Mouse (Mus musculus) liver, embryonic 11.5 days (tissue): ENCODE measurements at regions not wholly inside any gene's neighbourhood (a gene's known extent, or its start where the extent isn't known, plus 50 kb on each side); places are given as distances from the start of the nearest gene placed in this dataset.

Experiments used
- ATAC-seq: fragments of 200-750 bp; cut with Nextera tagmentation; replicated peaks from 2 replicates; pipeline ENCODE4 v1.8.0; 2017; ENCODE audit warnings: moderate number of reproducible peaks, mild to moderate bottlenecking, moderate TSS enrichment, moderate library complexity; ENCODE audit not compliant: low FRiP score
- DNase-seq: peaks from one replicate; pipeline ENCODE4 v3.0.0-alpha.2; 2017; ENCODE audit warnings: low spot score
- H3K27ac ChIP-seq: fragments of 300-500 bp; sonication (generic); 2 replicates; pipeline ENCODE4 v1.5.1; 2014; ENCODE audit warnings: mild to moderate bottlenecking, low read depth, low read length, control low read depth
- H3K27me3 ChIP-seq: fragments of 300-500 bp; sonication (generic); replicated peaks from 2 replicates; pipeline ENCODE4 v1.6.1; 2014; ENCODE audit warnings: low read length, mixed read lengths; ENCODE audit not compliant: control insufficient read depth, insufficient read depth
- H3K36me3 ChIP-seq: fragments of 300-500 bp; sonication (generic); 2 replicates; pipeline ENCODE4 v1.6.1; 2014; ENCODE audit warnings: mild to moderate bottlenecking, low read length, moderate library complexity, mixed read lengths; ENCODE audit not compliant: control insufficient read depth, insufficient read depth
- H3K4me1 ChIP-seq: fragments of 300-500 bp; sonication (generic); replicated peaks from 2 replicates; pipeline ENCODE4 v1.6.1; 2014; ENCODE audit warnings: low read length, mixed read lengths; ENCODE audit not compliant: control insufficient read depth, insufficient read depth
- H3K4me2 ChIP-seq: fragments of 300-500 bp; sonication (generic); 2 replicates; pipeline ENCODE4 v1.6.1; 2014; ENCODE audit warnings: mild to moderate bottlenecking, control low read depth, moderate library complexity
- H3K4me3 ChIP-seq: fragments of 300-500 bp; sonication (generic); 2 replicates; pipeline ENCODE4 v1.5.1; 2014; ENCODE audit warnings: low read depth, low read length, control low read depth
- H3K9ac ChIP-seq: fragments of 300-500 bp; sonication (generic); 2 replicates; pipeline ENCODE4 v1.6.1; 2014; ENCODE audit warnings: low read depth, low read length, control low read depth
- H3K9me3 ChIP-seq: fragments of 300-500 bp; sonication (generic); 2 replicates; pipeline ENCODE4 v1.6.1; 2016; ENCODE audit warnings: low read length, inconsistent platforms, mixed read lengths; ENCODE audit not compliant: control insufficient read depth
- WGBS: fragments of 180-500 bp; shearing (Covaris S2); extraction: QIAGEN DNeasy Blood & Tissue Kit; methylation state at CpG from one replicate; pipeline ENCODE4 v1.1.7; 2014; 5-methylcytosine and 5-hydroxymethylcytosine counted together

- no peak overlapping the region for H3K4me2 ChIP-seq
- no peaks in the 10 kb centered on the region for H3K4me1 ChIP-seq
- WGBS: 63% methylated on average over 1 of the region's 1 CpGs
- H3K4me3 ChIP-seq: no peak overlapping the region
- ATAC-seq (no peak), DNase-seq (no peak)
- no peak overlapping the region for H3K9ac ChIP-seq
- H3K27ac ChIP-seq: no peak overlapping the region
- H3K27me3 ChIP-seq: no peaks in the 10 kb centered on the region
- no peaks in the 10 kb centered on the region for H3K36me3 ChIP-seq
- no peaks in the 10 kb centered on the region for H3K9me3 ChIP-seq
Measured at GRCm38 (mm10) chr1:105093012-105093411, 263.5 kb downstream of the Rnf152 start.

GRCm38 (mm10) chr1:105092309-105092904 lies 264.1 kb downstream of the Rnf152 start:
- Histone ChIP-seq H3K36me3 (no peaks in the 10 kb centered on the region), H3K27me3 (no peaks in the 10 kb centered on the region), H3K9ac (no peak overlapping the region), H3K4me1 (no peaks in the 10 kb centered on the region), H3K4me3 (no peak overlapping the region), H3K9me3 (no peaks in the 10 kb centered on the region), H3K4me2 (no peak overlapping the region), H3K27ac (no peak overlapping the region)
- WGBS: 18% methylated on average over 6 of the region's 6 CpGs
- no peak for ATAC-seq
- no peak for DNase-seq

GRCm38 (mm10) chr1:105088765-105089520 lies 267.6 kb downstream of the Rnf152 start:
- no peak overlapping the region for H3K27ac ChIP-seq
- H3K4me3 ChIP-seq: no peak overlapping the region
- no peaks in the 10 kb centered on the region for H3K4me1 ChIP-seq
- ATAC-seq (no peak), DNase-seq (no peak)
- H3K9ac ChIP-seq: no peak overlapping the region
- H3K9me3 ChIP-seq: no peaks in the 10 kb centered on the region
- no peak overlapping the region for H3K4me2 ChIP-seq
- WGBS: 78% methylated on average over 7 of the region's 7 CpGs
- no peaks in the 10 kb centered on the region for H3K27me3 ChIP-seq
- H3K36me3 ChIP-seq: no peaks in the 10 kb centered on the region

GRCm38 (mm10) chr1:105087623-105088022 lies 268.9 kb downstream of the Rnf152 start:
- Histone ChIP-seq H3K36me3 (no peaks in the 10 kb centered on the region), H3K4me2 (no peak overlapping the region), H3K27me3 (no peaks in the 10 kb centered on the region), H3K27ac (no peak overlapping the region), H3K9me3 (no peaks in the 10 kb centered on the region), H3K4me1 (no peaks in the 10 kb centered on the region), H3K4me3 (no peak overlapping the region), H3K9ac (no peak overlapping the region)
- DNase-seq (no peak), ATAC-seq (no peak)
- 54% methylated on average over 1 of the region's 1 CpGs for WGBS

- ATAC-seq (no peak), DNase-seq (no peak)
- Histone ChIP-seq H3K9me3 (no peaks in the 10 kb centered on the region), H3K9ac (no peak overlapping the region), H3K4me3 (no peak overlapping the region), H3K27me3 (no peaks in the 10 kb centered on the region), H3K4me2 (no peak overlapping the region), H3K27ac (no peak overlapping the region), H3K4me1 (no peaks in the 10 kb centered on the region), H3K36me3 (no peaks in the 10 kb centered on the region)
- WGBS: 80% methylated on average over 3 of the region's 3 CpGs
Measured at GRCm38 (mm10) chr1:105084556-105084955, 272.0 kb downstream of the Rnf152 start.

GRCm38 (mm10) chr1:105083551-105084103 lies 272.9 kb downstream of the Rnf152 start:
- no peak for ATAC-seq
- no peak overlapping the region for H3K27ac ChIP-seq
- no peak overlapping the region for H3K9ac ChIP-seq
- H3K9me3 ChIP-seq: no peaks in the 10 kb centered on the region
- H3K4me3 ChIP-seq: no peak overlapping the region
- H3K27me3 ChIP-seq: no peaks in the 10 kb centered on the region
- H3K36me3 ChIP-seq: no peaks in the 10 kb centered on the region
- no peaks in the 10 kb centered on the region for H3K4me1 ChIP-seq
- no peak for DNase-seq
- no peak overlapping the region for H3K4me2 ChIP-seq
- WGBS: 74% methylated on average over 6 of the region's 6 CpGs

GRCm38 (mm10) chr1:105082823-105083550 lies 273.5 kb downstream of the Rnf152 start:
- no peaks in the 10 kb centered on the region for H3K36me3 ChIP-seq
- H3K4me2 ChIP-seq: no peak overlapping the region
- no peak overlapping the region for H3K9ac ChIP-seq
- H3K9me3 ChIP-seq: no peaks in the 10 kb centered on the region
- no peaks in the 10 kb centered on the region for H3K27me3 ChIP-seq
- no peak overlapping the region for H3K4me3 ChIP-seq
- H3K27ac ChIP-seq: no peak overlapping the region
- ATAC-seq: no peak
- H3K4me1 ChIP-seq: no peaks in the 10 kb centered on the region
- 66% methylated on average over 2 of the region's 2 CpGs for WGBS
- no peak for DNase-seq

GRCm38 (mm10) chr1:105081942-105082341 lies 274.6 kb downstream of the Rnf152 start:
- Histone ChIP-seq H3K9me3 (no peaks in the 10 kb centered on the region), H3K4me1 (no peaks in the 10 kb centered on the region), H3K4me3 (no peak overlapping the region), H3K9ac (no peak overlapping the region), H3K27ac (no peak overlapping the region), H3K27me3 (no peaks in the 10 kb centered on the region), H3K4me2 (no peak overlapping the region), H3K36me3 (no peaks in the 10 kb centered on the region)
- DNase-seq: no peak
- no peak for ATAC-seq
- 39% methylated on average over 2 of the region's 2 CpGs for WGBS
